Mouse (Mus musculus): ENCODE data around the gene Cox19. TPM values are rescaled to one million over a fixed set of nuclear protein-coding genes. Genes with fewer than 3 reads are reported as not detected.
A peak's percentile ranks its signal among the peaks of the same experiment; 100 is the strongest.

Gene Cox19
- total RNA-seq, 4 experiments from 2014 or later: 59.0 to 75.5 (median 67.5) TPM

DNA sequence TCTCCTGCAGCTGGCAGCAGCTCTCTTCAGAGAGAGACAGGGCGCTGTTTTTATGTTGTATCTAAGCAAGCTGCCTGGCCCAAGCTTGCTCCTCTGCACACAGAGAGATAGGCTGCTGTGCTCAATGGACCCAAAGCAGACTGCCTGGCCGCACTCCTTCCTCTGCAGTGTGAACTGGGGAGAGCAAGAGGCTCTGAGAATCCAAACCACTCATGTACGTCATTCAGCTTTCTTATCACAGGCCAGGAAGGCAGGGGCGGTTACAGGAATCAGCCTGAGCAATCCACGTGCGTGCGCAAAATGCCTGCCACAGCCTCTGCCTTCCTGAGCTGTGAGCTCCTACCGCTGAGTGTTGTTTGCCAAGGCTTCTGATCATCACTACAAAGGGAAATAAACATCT lies 31.5 kb upstream of the Cox19 start:
- DNase-seq (ENCODE audit: low spot score in 2 of 2): peak in 1 of 2 experiments; percentile 50

- no peak for DNase-seq (ENCODE audit: low spot score in 2 of 2)
Observed at GRCm38 (mm10) chr5:139381586-139382513, 30.6 kb upstream of the Cox19 start.

GRCm38 (mm10) chr5:139380385-139381248 lies 29.4 kb upstream of the Cox19 start:
- DNase-seq (ENCODE audit: low spot score in 2 of 2): peak; percentile 84 to 86

- DNase-seq (ENCODE audit: low spot score in 2 of 2): no peak
Observed at GRCm38 (mm10) chr5:139379771-139380384, 28.7 kb upstream of the Cox19 start.

DNA sequence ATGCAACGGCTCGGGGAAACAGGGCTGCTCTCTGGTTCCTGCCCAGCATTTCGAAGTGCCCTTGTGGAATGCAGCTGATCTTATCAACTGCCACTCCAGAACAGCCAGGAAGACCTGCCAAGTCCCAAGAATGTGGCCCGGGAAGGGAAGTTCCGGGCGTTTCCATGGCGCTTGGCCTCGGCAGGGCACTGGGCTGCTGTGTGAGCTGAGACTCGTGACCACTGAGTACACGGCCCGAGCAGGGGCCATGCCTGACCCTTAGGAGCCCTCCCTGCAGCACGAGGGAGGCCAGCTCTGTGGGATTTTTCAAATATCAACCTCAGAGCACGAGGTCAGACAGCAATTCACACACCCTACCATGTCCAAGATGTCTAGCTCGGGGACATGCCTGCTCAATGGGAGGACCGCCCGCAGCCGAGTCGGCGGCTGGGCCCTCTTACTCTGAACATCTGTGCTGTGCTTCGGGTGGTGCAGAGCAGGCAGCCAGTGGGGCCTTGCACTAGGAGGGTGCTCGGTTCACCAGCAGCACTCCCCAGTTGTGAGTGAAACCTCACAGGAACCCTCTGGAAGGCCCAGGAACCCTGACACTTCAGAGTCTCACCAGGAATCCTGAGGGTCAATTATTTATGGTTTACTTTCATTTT lies 27.9 kb upstream of the Cox19 start:
- no peak for DNase-seq (ENCODE audit: low spot score in 2 of 2)

DNA sequence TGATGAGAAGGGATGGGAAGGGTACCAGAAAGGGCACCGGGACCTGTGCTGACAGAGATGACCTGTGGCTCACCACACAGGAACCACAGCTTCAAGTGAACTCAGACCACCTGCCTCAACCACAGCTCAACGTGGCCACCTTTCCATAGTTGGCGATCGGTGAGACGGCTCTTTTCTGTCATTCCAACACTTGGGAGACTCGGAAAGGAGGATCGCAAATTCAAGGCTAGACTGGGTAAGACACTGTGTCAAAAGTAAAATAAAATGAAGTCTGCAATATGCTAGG lies 27.0 kb upstream of the Cox19 start:
- no peak for DNase-seq (ENCODE audit: low spot score in 2 of 2)

GRCm38 (mm10) chr5:139377468-139378270 lies 26.5 kb upstream of the Cox19 start, which contains the start of gene Gpr146:
TSS of gene Gpr146 (plus strand) at chr5:139377697.
- no peak for DNase-seq (ENCODE audit: low spot score in 2 of 2)

GRCm38 (mm10) chr5:139374841-139375240 lies 23.6 kb upstream of the Cox19 start:
- no peak for DNase-seq (ENCODE audit: low spot score in 2 of 2)

DNA sequence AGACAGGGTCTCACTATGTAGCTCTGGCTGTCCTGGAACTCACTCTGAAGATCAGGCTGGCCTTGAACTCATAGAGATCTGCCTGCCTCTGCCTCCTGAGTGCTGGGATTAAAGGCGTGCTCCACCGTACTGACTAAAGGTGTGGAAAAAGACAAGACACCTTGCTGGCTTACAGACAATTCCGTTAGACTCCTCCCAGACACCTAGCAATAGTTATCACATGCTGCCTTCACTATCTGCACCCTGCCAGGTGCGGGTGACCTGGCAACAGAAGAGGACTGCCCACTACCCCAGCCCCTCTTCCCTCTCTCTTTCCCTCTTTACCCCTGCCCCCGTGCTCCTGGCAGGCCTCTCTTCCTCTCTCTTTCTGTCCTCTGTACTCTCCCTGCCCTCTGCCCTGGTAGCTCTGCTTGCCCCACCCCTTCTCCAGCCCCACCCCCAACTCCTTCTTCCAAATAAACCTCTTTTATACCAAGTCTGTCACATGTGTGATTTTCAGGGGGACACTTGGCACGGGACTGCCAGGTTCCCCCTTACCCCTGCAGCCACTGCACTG lies 22.7 kb upstream of the Cox19 start:
- DNase-seq (ENCODE audit: low spot score in 2 of 2): no peak

DNA sequence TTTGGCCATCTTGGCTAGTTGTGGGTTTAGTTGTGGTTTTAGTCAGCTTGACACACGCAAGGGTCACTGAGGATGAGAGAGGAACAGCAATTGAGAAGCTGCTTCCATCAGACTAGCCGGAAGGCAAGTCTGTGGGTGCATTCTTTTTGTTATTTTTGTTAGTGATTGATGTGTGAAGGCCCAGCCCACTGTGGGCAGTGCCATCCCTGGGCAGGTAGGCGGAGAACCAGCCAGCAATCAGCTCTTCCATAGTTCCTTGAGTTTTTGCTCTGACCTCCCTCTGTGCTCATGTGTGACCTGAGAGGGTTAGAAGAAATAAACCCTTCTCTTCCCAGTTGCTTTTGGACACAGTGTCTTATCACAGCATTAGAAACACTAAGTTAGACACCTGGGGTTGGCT lies 21.9 kb upstream of the Cox19 start:
- DNase-seq (ENCODE audit: low spot score in 2 of 2): no peak

GRCm38 (mm10) chr5:139371631-139372401 lies 20.6 kb upstream of the Cox19 start:
- DNase-seq (ENCODE audit: low spot score in 2 of 2): peak; percentile 75 to 84

DNA sequence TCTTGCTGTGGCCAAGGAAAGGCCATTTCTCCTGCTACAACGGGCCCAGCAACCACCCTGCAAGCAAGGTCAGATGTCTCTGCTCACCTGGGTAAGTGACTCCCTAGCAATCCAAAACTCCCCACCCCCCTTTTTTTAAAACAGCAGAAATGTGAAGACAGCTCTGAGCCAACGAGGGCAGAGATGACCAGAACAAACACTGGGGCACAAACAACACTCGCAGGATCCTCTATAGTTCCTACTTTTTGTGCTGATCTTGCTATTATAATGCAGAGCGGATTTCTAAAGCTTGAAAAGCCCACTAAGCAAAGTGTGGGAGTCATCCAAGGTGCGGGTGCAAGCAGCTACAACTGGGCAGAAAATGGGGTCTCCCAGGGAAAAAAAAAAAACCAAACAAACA lies 19.9 kb upstream of the Cox19 start:
- DNase-seq (ENCODE audit: low spot score in 2 of 2): no peak

DNA sequence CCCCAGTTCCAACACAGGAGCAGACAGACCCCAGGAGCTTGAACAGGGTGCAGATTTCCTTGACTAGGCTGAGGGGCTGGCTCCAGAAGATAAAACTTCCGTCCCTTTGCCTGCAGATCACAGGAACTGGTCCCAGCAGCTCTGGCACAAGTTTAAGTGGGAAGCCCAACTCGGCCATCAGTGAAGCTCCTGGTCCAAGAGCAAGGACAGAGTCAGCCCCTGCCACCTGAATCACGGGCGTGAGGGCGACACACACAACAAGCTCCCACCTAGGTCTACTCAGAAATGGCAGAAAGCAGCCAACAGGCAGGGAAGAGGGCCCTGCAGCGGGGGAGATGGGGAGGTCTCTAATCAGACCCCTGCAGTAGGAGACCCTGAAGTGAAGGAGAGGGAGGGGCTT lies 19.1 kb upstream of the Cox19 start:
- DNase-seq (ENCODE audit: low spot score in 2 of 2): no peak

DNA sequence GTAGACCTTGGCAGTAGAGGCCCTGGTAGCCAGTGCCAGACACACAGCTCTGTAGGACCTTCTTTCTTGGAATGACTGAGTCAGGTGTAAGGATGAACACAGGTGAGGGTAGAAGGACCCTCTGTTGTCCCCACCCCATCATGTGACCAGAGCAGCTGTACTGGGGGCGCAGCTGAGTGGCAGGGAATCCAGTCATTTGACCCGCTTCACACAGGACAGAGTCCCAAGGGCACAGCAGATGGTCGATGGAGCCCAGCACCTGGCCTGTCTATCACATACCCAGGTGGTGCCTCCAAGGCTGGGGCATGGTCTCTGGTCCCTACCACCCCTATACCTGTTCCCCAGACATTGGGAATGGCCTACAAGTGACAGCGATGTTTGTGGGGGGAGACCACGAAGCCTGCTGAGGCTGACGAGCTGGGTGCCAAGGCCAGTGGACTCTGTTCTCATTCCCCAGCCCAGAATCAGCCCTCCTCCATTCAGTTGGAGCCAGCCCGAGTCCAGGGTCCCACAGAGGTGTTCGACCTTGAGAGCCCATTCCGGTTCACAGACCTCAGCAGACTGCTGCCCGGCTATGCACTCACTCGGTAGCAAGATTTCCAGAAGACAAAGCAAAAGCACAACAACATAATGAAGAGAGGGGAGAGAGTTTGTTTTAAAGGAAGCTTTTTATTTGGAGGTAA lies 17.6 kb upstream of the Cox19 start:
- DNase-seq (ENCODE audit: low spot score in 2 of 2): no peak

GRCm38 (mm10) chr5:139367884-139368458 lies 16.8 kb upstream of the Cox19 start:
- no peak for DNase-seq (ENCODE audit: low spot score in 2 of 2)

DNA sequence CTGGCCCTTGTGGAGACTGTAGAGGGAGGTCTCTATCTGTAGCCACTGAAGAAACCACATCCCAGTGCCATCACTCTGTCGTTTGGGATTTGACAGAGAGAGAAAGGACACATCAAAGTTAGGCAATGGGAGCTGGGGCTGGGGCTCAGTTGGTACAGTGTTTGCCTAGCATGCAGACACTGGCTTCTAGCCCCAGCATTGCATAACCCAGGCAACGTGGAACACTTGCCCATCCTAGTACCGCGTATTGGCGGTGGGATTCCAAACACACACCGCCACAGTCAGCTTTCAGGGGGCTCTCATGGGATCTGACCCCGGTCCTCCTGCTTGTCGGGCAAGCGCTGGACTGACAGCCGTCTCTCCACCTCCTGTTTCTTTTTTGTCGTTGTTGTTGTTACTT lies 15.3 kb upstream of the Cox19 start:
- no peak for DNase-seq (ENCODE audit: low spot score in 2 of 2)

DNA sequence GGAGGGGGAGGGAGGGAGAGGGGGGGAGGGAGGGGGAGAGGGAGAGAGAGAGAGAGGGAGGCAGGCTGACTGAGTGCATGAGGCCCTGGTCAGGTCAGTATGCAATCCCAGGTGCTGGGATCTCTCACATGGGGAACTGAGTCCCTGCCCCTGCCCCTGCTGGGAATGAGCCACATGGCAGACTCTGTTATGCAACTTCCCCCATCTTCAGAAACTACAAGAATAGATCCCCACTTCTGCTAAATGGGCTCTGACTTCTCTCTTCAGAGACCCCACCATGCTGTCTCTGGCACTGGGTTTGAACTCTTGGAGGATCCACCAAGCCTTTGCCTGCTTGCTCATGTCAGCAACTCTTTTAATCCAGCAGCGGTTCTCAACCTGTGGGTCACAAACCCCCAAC lies 14.6 kb upstream of the Cox19 start:
- no peak for DNase-seq (ENCODE audit: low spot score in 2 of 2)

DNA sequence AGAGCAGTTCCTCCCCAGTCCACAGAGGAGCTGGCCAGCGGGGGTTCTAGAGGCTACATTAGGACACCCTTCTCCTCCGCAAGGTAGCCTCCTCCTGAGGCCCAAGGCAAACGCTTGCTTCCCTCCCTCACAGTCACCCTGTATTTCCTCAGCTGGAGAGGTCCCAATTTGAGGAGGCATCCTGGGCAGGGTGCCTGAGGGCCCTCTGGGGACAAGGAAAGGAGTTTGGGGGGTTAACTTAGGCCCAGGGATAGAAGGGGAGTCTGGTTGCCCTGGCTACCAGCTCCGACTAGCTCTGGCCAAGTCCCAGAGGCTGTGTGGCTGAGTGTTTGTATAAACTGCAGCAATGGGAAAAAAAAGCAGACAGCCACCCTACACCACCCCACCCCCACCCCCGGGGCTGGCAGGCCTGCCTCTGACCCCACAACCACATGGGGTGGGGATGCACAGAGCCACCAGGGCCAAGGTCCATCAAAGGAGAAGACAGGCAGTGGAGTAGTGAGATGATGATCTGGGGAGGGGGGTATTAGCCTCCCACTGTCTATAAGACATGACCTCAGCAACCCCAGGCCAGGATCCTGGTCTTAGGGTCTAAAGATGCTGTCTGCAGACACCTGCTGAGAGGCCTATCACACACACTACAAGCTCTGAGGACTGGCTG lies 13.8 kb upstream of the Cox19 start:
- DNase-seq (ENCODE audit: low spot score in 2 of 2): no peak

Measured in layer of hippocampus, adult 8-10 months (tissue).